Mouse (Mus musculus) heart, embryonic 13.5 days (tissue): ENCODE measurements around the gene Lrp5. TPM values are rescaled to one million over a fixed set of nuclear protein-coding genes. Genes with fewer than 3 reads are reported as not detected.

Source experiments
- ATAC-seq: fragments of 200-750 bp; cut with Nextera tagmentation; 2 replicates; pipeline ENCODE4 v1.8.0; 2017; ENCODE audit warnings: moderate TSS enrichment; ENCODE audit not compliant: insufficient number of reproducible peaks, low FRiP score, low TSS enrichment; ENCODE audit errors: extremely low read depth
- H3K27ac ChIP-seq: fragments of 300-500 bp; sonication (generic); replicated peaks from 2 replicates; pipeline ENCODE4 v1.5.1; 2015; ENCODE audit warnings: moderate library complexity, mild to moderate bottlenecking, inconsistent platforms
- H3K27me3 ChIP-seq: fragments of 300-500 bp; sonication (generic); replicated peaks from 2 replicates; pipeline ENCODE4 v1.6.1; 2015; ENCODE audit warnings: mild to moderate bottlenecking, inconsistent platforms
- H3K36me3 ChIP-seq: fragments of 300-500 bp; sonication (generic); 2 replicates; pipeline ENCODE4 v1.6.1; 2015; ENCODE audit warnings: mild to moderate bottlenecking, inconsistent platforms
- H3K4me1 ChIP-seq: fragments of 300-500 bp; sonication (generic); 2 replicates; pipeline ENCODE4 v1.6.1; 2015; ENCODE audit warnings: inconsistent platforms
- H3K4me2 ChIP-seq: fragments of 300-500 bp; sonication (generic); 2 replicates; pipeline ENCODE4 v1.6.1; 2015; ENCODE audit warnings: inconsistent platforms, mild to moderate bottlenecking, moderate library complexity
- H3K4me3 ChIP-seq: fragments of 300-500 bp; sonication (generic); 2 replicates; pipeline ENCODE4 v1.5.1; 2015; ENCODE audit warnings: moderate library complexity, mild to moderate bottlenecking, inconsistent platforms
- H3K9ac ChIP-seq: fragments of 300-500 bp; sonication (generic); 2 replicates; pipeline ENCODE4 v1.6.1; 2015; ENCODE audit warnings: inconsistent platforms, mild to moderate bottlenecking, moderate library complexity
- H3K9me3 ChIP-seq: fragments of 300-500 bp; sonication (generic); 2 replicates; pipeline ENCODE4 v1.6.1; 2016; ENCODE audit warnings: inconsistent platforms
- WGBS: fragments of 180-500 bp; shearing (Covaris S2); methylation state at CpG from one replicate; pipeline ENCODE4 v1.1.7; 2015; ENCODE audit warnings: mixed read lengths; 5-methylcytosine and 5-hydroxymethylcytosine counted together
- polyA plus RNA-seq: library from polyadenylated mRNA; unstranded; fragments of >200 nt; fragmentation: Nextera tagmentation; extraction: Ambion mirVana; gene quantifications from 2 replicates; pipeline ENCODE4 v1.2.1, GENCODE M21; 2015

Lrp5 gene
- 2.9 and 3.3 TPM in 2 replicates for polyA plus RNA-seq

DNA sequence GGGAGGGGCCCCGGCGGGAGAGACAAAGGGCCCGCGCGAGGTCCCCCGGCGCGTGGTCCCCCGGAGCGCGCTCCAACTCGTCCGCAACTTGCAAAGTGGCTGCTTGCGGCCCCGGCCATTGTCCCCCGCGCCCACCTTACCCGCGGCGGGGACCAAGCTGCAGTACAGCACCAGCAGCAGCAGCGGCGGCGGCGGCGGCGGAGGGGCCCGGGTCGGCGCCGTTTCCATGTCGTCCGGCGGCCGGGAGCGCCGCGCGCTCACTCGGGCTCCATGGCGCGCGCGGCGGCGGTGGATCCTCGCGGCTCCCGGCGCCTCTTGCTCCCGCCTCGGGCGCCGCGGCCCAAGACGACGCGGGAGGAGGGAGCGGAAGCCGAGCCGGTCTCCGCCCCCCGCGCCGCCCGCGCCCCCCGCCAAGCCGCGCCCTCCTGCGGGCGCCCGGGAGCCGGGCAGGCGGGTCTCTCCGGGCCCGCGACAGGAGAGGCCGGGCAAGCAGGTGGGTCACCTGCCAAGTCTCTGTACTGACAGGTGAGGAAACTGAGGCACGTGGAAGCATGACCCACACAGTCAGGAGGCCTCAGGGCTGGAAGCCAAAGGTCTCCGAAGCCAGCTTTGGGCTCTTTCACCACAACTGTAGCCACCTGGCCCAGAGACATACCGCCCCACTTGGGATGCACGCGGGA is at the start of gene Lrp5:
Lrp5 (minus strand) TSS at position 350 of the 680 bp plus-strand sequence.
- H3K4me1 ChIP-seq, result peaks cover 55% of the 10 kb centered on the region
- WGBS, result under 1% methylated on average over 59 of the region's 83 CpGs
- 0 out of 2 replicates have a peak, but pooled peaks have one; percentile 13 for ATAC-seq

DNA sequence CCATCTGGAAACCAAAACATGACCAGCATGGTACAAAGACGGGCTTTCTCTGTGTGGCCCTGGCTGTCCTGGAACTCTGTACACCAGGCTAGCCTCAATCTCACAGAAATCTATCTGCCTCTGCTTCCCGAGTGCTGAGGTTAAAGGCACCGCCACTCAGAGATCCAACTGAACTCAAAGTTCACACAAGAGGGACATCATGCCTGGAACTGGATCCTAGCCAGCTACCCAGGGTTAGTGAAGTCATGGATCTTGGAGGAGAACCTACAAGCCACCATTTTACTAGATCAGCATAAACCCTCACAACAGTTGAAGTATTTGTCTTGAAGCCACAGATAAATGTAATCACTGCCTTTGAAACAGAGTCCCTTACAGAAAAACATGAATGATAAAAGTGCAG is 49.6 kb upstream of the Lrp5 start:
- H3K27ac ChIP-seq, result no peak overlapping the region
- no peak for ATAC-seq

More for the DNA sequence above, at the start of gene Lrp5:
- peak within 1 kb of the TSS; percentile 97 for H3K9ac ChIP-seq
- peak within 1 kb of the TSS; percentile 84 for H3K27ac ChIP-seq
- H3K4me3 ChIP-seq, result peak within 1 kb of the TSS; percentile 92
- H3K36me3 ChIP-seq, result no peaks in the 10 kb centered on the region
- no peaks in the 10 kb centered on the region for H3K9me3 ChIP-seq
- peak within 1 kb of the TSS; percentile 90 for H3K4me2 ChIP-seq
- no peaks in the 10 kb centered on the region for H3K27me3 ChIP-seq

DNA sequence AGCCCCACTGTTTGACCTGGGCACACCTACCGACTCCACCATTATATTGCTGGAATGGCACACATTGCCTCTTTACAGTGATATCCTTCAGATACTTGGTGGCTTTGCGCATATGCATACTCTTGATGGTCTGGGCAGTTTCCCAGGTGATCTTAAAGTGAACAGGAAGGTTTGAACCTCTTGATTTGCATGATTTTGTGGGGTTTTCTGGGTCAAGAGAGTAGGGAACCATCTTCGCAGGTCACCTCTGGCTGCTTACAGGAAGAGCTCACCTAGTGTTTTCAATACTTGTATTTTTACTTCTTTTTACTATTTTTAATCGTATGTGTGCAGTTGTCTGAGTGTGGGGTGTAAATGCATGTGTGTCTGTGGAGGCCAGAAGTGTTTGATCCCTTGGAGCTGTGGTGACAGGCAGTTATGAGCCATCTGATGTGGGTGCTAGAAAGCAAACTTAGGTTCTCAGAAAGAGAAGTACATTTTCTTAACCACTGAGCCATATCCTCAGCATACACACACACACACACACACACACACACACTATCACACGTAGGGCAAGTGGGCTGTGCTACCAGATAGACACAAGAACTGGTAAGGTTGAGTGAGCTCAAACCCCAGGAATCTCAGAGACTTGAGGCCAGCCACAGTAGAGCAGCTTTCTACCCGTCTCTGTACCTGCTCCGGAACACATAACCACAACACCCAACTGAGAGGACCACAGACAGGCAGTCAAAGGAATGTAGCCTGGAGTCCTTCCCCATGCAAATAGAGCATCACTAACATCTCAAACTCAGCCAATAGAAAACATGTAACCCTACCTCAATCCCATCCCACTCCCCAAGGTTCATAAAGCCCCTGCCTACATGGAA is 44.6 kb upstream of the Lrp5 start:
- Histone ChIP-seq H3K27me3 (no peaks in the 10 kb centered on the region), H3K9me3 (no peaks in the 10 kb centered on the region), H3K36me3 (no peaks in the 10 kb centered on the region), H3K4me1 (no peaks in the 10 kb centered on the region), H3K9ac (no peak overlapping the region), H3K4me3 (no peak overlapping the region), H3K4me2 (no peak overlapping the region), H3K27ac (no peak overlapping the region)
- WGBS, result 65% methylated on average over 7 of the region's 7 CpGs
- ATAC-seq, result no peak

More for the DNA sequence above, 49.6 kb upstream of the Lrp5 start:
- H3K4me1 ChIP-seq, result no peaks in the 10 kb centered on the region
- no peak overlapping the region for H3K4me3 ChIP-seq
- no peak overlapping the region for H3K9ac ChIP-seq
- H3K9me3 ChIP-seq, result no peaks in the 10 kb centered on the region
- 82% methylated on average over 3 of the region's 3 CpGs for WGBS
- no peaks in the 10 kb centered on the region for H3K27me3 ChIP-seq
- H3K36me3 ChIP-seq, result no peaks in the 10 kb centered on the region
- H3K4me2 ChIP-seq, result no peak overlapping the region

DNA sequence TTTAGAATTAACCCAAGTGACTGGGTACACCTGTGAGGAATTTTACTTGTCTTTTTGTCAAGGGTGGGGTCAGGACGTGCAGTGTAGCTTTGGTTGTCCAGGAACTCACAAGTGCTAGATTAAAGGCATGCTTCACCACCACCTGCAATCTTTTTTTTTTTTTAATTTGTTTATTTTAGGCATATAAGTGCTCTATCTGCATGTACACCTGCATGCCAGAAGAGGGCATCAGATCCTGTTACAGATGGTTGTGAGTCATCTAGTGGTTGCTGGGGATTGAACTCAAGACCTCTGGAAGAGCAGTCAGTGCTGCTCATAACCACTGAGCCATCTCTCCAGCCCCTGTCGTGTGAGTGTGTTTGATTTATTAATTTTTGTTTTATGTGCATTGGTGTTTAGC is 42.5 kb upstream of the Lrp5 start:
- 48% methylated on average over 2 of the region's 2 CpGs for WGBS
- no peaks in the 10 kb centered on the region for H3K27me3 ChIP-seq
- no peaks in the 10 kb centered on the region for H3K9me3 ChIP-seq
- ATAC-seq, result no peak
- no peak overlapping the region for H3K4me3 ChIP-seq
- no peaks in the 10 kb centered on the region for H3K4me1 ChIP-seq
- no peak overlapping the region for H3K4me2 ChIP-seq
- H3K27ac ChIP-seq, result no peak overlapping the region
- no peaks in the 10 kb centered on the region for H3K36me3 ChIP-seq
- H3K9ac ChIP-seq, result no peak overlapping the region

DNA sequence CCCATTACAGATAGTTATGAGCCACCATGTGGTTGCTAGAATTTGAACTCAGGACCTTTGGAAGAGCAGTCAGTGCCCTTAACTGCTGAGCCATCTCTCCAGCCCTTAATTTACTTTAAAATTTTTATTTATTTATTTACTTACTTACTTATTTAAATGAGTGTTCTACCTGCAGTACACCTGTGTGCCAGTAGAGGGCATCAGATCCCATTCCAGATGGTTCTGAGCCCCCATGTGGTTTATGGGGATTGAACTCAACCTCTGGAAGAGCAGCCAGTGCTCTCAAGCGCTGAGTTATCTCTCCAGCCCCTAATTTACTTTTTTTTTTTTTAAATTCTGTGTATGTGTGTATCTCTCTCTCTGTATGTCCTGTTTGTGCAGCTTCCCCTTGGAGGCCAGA is 38.4 kb upstream of the Lrp5 start:
- H3K36me3 ChIP-seq, result no peaks in the 10 kb centered on the region
- 17% methylated on average over 1 of the region's 1 CpGs for WGBS
- no peak for ATAC-seq
- no peaks in the 10 kb centered on the region for H3K9me3 ChIP-seq
- H3K4me2 ChIP-seq, result no peak overlapping the region
- H3K9ac ChIP-seq, result no peak overlapping the region
- H3K27ac ChIP-seq, result no peak overlapping the region
- no peaks in the 10 kb centered on the region for H3K27me3 ChIP-seq
- H3K4me1 ChIP-seq, result peaks cover 4% of the 10 kb centered on the region
- H3K4me3 ChIP-seq, result no peak overlapping the region

DNA sequence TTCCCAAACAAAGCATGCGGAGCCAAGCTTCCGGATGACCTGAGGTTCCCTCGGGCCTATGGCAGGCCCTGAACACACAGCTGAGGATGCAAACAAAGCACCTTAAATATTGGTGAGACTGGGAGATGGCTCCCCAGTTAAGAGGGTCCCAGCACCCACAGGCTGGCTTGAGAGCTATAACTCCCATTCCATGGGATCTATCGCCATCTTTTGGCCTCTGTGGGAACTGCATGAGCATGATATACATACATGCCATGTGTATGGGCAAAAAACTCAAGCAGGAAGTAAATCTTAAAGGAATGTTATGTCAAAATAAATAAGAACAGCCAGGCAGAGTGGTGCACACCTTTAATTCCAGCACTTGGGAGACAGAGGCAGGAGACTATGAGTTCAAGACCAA is 37.5 kb upstream of the Lrp5 start:
- Histone ChIP-seq H3K36me3 (no peaks in the 10 kb centered on the region), H3K4me1 (peaks cover 12% of the 10 kb centered on the region), H3K27ac (no peak overlapping the region), H3K4me3 (no peak overlapping the region), H3K27me3 (no peaks in the 10 kb centered on the region), H3K4me2 (no peak overlapping the region), H3K9me3 (no peaks in the 10 kb centered on the region), H3K9ac (no peak overlapping the region)
- ATAC-seq, result no peak
- 74% methylated on average over 4 of the region's 4 CpGs for WGBS

DNA sequence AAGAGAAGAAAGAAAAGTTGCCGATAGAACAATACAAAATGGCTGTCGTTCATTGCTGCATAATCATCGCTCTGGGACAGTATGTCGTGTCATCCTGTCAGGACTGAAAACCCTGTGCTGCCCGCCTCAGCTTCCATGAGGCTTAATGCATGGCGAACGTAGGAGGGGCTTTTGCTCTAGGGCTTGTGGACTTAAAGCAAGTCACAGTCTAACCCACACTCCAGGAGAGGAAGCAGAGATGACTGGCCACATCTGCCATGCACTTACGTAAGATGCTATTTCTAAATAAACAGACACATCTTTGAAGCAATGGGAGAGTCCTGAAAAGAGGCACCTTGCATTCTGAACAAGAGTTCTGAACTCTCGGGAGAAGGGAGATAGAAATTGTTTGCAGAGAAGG is 36.8 kb upstream of the Lrp5 start:
- Histone ChIP-seq H3K4me1 (peaks cover 15% of the 10 kb centered on the region), H3K4me2 (no peak overlapping the region), H3K4me3 (no peak overlapping the region), H3K27me3 (no peaks in the 10 kb centered on the region), H3K9me3 (no peaks in the 10 kb centered on the region), H3K27ac (no peak overlapping the region), H3K36me3 (peaks cover 3% of the 10 kb centered on the region; the same call in 1 of the 2 replicates), H3K9ac (no peak overlapping the region)
- ATAC-seq, result no peak
- WGBS, result 86% methylated on average over 9 of the region's 9 CpGs

DNA sequence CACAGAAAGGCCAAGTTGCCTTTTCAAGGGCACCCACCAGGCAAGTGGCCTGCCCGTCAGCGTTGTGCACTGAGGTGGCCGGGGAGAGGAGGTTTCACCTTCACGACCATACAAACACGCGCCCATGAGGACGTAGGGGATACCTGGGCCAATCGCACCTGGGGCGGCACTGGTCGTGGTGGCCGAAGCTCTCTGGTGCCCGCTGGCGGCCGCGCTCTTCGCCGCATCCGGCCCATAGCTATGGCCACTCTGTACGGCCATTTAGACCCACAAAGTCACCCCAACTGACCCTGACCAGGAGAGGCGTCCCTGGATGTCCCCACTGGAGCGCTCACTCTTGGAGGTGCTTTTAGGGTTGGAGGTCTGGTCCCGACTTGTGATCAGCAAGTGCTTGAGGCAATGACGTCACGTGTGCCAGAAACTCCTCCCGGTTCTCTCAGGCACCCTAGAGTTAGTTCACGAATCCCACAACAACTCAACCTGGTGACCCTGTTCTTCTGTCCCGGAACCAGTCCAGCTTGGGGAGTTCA is 33.1 kb upstream of the Lrp5 start:
- H3K27ac ChIP-seq, result 0 out of 2 replicates have a peak overlapping the region, but pooled peaks have one; percentile 30
- H3K9ac ChIP-seq, result peak overlapping the region; percentile 78
- 1% methylated on average over 27 of the region's 27 CpGs for WGBS
- no peaks in the 10 kb centered on the region for H3K27me3 ChIP-seq
- ATAC-seq, result 0 out of 2 replicates have a peak, but pooled peaks have one; percentile 9
- H3K36me3 ChIP-seq, result peaks cover 40% of the 10 kb centered on the region
- H3K4me2 ChIP-seq, result peak overlapping the region; percentile 93
- H3K9me3 ChIP-seq, result no peaks in the 10 kb centered on the region
- peak overlapping the region; percentile 57 for H3K4me3 ChIP-seq
- peaks cover 15% of the 10 kb centered on the region for H3K4me1 ChIP-seq

DNA sequence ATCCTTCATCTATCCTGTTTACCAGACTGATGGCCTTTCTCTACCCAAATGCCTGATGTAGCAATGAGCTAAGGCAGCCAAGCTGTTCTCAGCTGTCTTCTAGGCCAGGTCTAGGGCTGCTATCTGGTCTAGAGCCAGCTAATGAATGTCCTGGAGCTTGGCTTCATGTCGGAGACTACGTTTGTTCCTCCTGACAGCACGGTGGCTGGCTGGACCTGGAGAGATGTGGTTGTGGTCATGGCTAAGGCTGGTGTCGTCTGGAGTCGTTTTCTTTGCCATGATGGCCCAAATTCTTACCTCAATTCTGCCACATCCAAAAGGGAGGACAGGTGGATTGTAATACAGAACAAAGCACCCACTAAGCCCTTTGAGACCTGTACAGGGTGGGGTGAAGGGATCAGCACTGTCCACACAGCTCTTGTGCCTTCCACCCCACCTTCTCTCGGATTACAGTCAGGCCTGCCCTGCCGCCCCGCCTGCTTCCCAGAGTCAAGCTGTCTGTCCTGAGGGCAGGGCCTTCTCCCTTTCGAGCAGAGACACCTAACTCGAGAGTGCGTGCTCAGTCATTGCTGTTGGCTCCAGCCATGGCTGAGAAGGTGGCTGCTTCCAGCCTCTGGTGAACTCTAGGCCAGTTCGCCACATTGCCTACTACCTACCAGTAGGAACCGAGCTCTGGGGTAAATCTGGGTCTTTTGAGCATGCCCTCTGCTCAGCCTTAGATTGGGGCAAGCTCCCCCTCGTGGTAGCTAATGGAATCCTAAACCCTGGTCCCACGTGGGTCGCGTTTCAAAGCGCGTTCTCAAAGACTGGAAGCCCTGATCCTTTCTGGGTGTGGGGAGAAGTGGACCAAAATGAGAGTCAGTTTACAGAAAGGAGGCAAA is 32.4 kb upstream of the Lrp5 start:
- Histone ChIP-seq H3K9ac (peak overlapping the region; percentile 78), H3K27ac (0 out of 2 replicates have a peak overlapping the region, but pooled peaks have one; percentile 30), H3K4me2 (peak overlapping the region; percentile 93), H3K4me1 (peaks cover 15% of the 10 kb centered on the region), H3K36me3 (peaks cover 44% of the 10 kb centered on the region), H3K27me3 (no peaks in the 10 kb centered on the region), H3K4me3 (peak overlapping the region; percentile 57), H3K9me3 (no peaks in the 10 kb centered on the region)
- no peak for ATAC-seq
- WGBS, result 38% methylated on average over 19 of the region's 19 CpGs

DNA sequence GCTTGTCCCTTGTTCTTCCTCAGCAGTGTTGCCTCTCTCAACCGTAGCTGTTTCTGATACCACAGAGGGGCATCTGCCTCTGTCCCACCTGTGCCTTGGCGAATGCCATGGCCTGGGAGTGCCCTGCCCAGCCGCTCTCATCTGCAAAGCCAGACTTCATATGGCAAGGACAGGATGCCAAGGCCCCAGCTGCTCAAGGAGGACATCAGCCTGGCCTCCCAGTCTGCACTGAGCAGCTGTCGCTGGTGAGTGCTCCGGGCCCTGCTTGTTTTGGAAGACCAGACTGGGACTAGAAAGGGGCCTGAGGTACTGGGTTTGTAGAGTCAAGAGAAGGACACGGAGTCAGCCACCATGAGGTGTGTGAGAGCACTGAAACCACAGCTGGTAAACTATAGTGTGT is 28.0 kb upstream of the Lrp5 start:
- WGBS, result 89% methylated on average over 6 of the region's 6 CpGs

More for the DNA sequence above, 28.0 kb upstream of the Lrp5 start:
- Histone ChIP-seq H3K9ac (no peak overlapping the region; the same call in 1 of the 2 replicates), H3K27ac (no peak overlapping the region), H3K36me3 (peaks cover 44% of the 10 kb centered on the region), H3K4me1 (peaks cover 9% of the 10 kb centered on the region), H3K9me3 (no peaks in the 10 kb centered on the region), H3K4me2 (no peak overlapping the region), H3K27me3 (no peaks in the 10 kb centered on the region), H3K4me3 (no peak overlapping the region)
- no peak for ATAC-seq
